ENCODE assay signal across 9 mouse cellular contexts in the genomic region with DNA sequence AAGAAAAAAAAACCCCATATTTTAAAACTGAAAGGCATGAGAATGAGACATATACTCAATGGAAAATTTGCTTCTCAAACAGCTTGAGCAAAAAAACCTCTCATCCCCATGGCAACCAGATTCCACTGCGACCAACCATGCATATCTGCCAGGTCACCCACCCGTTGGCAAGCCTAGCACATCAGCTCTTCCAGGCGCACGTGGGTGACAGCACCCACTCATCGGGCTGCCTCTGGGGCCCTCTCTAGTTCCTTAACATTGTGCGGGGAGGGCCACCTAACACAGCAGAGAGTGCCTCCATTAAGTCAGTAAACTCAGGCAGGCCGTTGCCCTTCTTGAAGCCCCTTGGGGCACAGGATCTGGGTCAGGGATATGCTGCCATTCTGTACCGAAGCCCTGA. TPM values are rescaled to one million over a fixed set of nuclear protein-coding genes. Genes with fewer than 3 reads are reported as not detected.
DNase-seq lines count a peak whose midpoint lies in the region; ATAC-seq lines count a peak whose summit lies in the region.
"Had no signal": no experiment of that assay in that cellular context is flagged by ENCODE, and none has a peak within 500 bp of the region (broad histone marks: within the 10 kb centered on the region; RNA-seq: fewer than 3 reads in every experiment).

No protein-coding gene starts in this region.

- H3K9ac ChIP-seq in kidney, embryonic 16.5 days (replicated peaks; ENCODE audit: low read length) = no peak overlapping the region
- H3K9ac ChIP-seq in heart, embryonic 11.5 days (ENCODE audit: low read depth, low read length) = no peak overlapping the region
- H3K9ac ChIP-seq: lung, embryonic 14.5 days had no signal

- H3K4me1 ChIP-seq in kidney, embryonic 16.5 days (ENCODE audit: insufficient read depth, low read length) = peaks cover 14% of the 10 kb centered on the region
- peaks cover 10% of the 10 kb centered on the region for H3K4me1 ChIP-seq in heart, embryonic 11.5 days (ENCODE audit: control insufficient read depth, insufficient read depth, low read length)

- no peaks in the 10 kb centered on the region for H3K9me3 ChIP-seq in kidney, embryonic 16.5 days (ENCODE audit: low read length)
- H3K9me3 ChIP-seq in heart, embryonic 11.5 days (replicated peaks; ENCODE audit: control insufficient read depth, low read length) = no peaks in the 10 kb centered on the region

- DNase-seq in kidney, adult 11 months = peak; percentile 61
- peak; percentile 74 to 84 for DNase-seq in frontal cortex, postnatal 14 days (ENCODE audit: low spot score in 2 of 2)
- peak; percentile 90 for DNase-seq in left cerebral cortex, adult 11 months (ENCODE audit: low spot score)
- DNase-seq in right cerebral cortex, adult 2 months (ENCODE audit: low spot score in 2 of 2) = peak; percentile 92 to 93
- no peak for DNase-seq in thymus, adult 18-20 months
- no peak for DNase-seq in embryo, embryonic 10.5 days (ENCODE audit: low spot score)
- DNase-seq: lung, embryonic 14.5 days had no signal

- WGBS in kidney, embryonic 16.5 days = 47% methylated on average over 8 of the region's 8 CpGs
- WGBS in heart, embryonic 11.5 days (ENCODE audit: insufficient replicate concordance) = 70% methylated on average over 8 of the region's 8 CpGs

- no peaks in the 10 kb centered on the region for H3K27me3 ChIP-seq in kidney, embryonic 16.5 days (ENCODE audit: insufficient read depth, low read length)
- H3K27me3 ChIP-seq in heart, embryonic 11.5 days (ENCODE audit: control insufficient read depth, insufficient read depth, low read length) = no peaks in the 10 kb centered on the region

- H3K4me3 ChIP-seq in kidney, embryonic 16.5 days (ENCODE audit: low read length) = no peak overlapping the region
- no peak overlapping the region for H3K4me3 ChIP-seq in heart, embryonic 11.5 days (ENCODE audit: low read depth, low read length)

- no peak overlapping the region for H3K27ac ChIP-seq in kidney, embryonic 16.5 days (ENCODE audit: low read length)
- no peak overlapping the region for H3K27ac ChIP-seq in heart, embryonic 11.5 days (ENCODE audit: low read depth, low read length)

- no peak for ATAC-seq in kidney, embryonic 16.5 days (ENCODE audit: low FRiP score, low TSS enrichment)
- ATAC-seq in heart, embryonic 11.5 days (replicated peaks; ENCODE audit: insufficient number of reproducible peaks, low FRiP score, low TSS enrichment) = no peak

- H3K4me2 ChIP-seq in kidney, embryonic 16.5 days (replicated peaks; ENCODE audit: low read depth, low read length) = no peak overlapping the region
- no peak overlapping the region for H3K4me2 ChIP-seq in heart, embryonic 11.5 days
- H3K4me2 ChIP-seq: lung, embryonic 14.5 days had no signal

- H3K36me3 ChIP-seq in kidney, embryonic 16.5 days (ENCODE audit: insufficient read depth, low read length) = no peaks in the 10 kb centered on the region
- no peaks in the 10 kb centered on the region for H3K36me3 ChIP-seq in heart, embryonic 11.5 days (ENCODE audit: control insufficient read depth, insufficient read depth, low read length)

RNA-seq across cellular contexts. Expression of a gene that starts 24.9 kb away (rescaled TPM):
- 0.36 and 0.72 TPM in 2 replicates for polyA plus RNA-seq in kidney, embryonic 16.5 days (2015; fragmentation: Nextera tagmentation; extraction: Ambion mirVana)
- 0.15 and 0.33 TPM in 2 replicates for polyA plus RNA-seq in heart, embryonic 11.5 days (2014; fragmentation: Nextera tagmentation; extraction: Ambion mirVana)

Comparison
In these comparisons a context has a peak if more than half of its experiments do, and no peak if none do; other contexts are left out.
1. DNase-seq: peak in kidney, adult 11 months (single experiment), frontal cortex, postnatal 14 days (2 of 2), left cerebral cortex, adult 11 months (single experiment) and right cerebral cortex, adult 2 months (2 of 2); none in thymus, adult 18-20 months (0 of 2) and embryo, embryonic 10.5 days (single experiment).